Mouse (Mus musculus): Measurements from ENCODE around the gene Tdrd9.

DNA sequence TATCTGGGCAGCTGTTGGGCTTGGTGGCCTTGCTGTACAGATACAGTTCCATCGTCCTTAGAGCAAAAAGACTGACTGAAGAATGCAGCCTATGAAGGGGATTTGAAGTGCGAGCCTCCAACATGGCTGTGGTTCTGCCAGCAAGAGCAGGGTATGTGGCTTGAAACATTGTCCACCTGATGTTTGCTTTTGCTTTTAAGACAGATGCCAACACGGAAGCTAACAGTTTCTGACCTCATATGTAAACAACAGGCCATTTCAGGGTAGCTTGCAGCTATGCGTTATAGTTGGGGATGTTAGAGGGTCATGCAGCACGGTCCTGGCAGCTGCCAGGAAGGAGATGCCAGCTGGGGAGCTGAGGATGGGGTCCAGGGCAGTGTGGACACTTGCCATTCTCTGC is 20.9 kb upstream of the Tdrd9 start:
- TF ChIP-seq EP300 (IDR thresholded peaks at IDR 0.05; ENCODE audit: insufficient read depth, low read depth, low read length) (no peak), CTCF (IDR thresholded peaks at IDR 0.05) (no peak), POLR2A (IDR thresholded peaks at IDR 0.05; ENCODE audit: insufficient read depth, low read depth, low read length) (no peak)
